Mouse (Mus musculus) thymus, adult 2 months (tissue): ENCODE results near the gene Macrod2. TPM values are rescaled to one million over a fixed set of nuclear protein-coding genes. Genes with fewer than 3 reads are reported as not detected.

ENCODE experiments used
- DNase-seq: peaks from one replicate; pipeline ENCODE4 v3.0.0; 2021
- H3K27ac ChIP-seq: fragments of 200-500 bp; 2 replicates; pipeline ENCODE4 v1.5.1; 2012; ENCODE audit warnings: low read length, control low read depth; ENCODE audit not compliant: control insufficient read depth, insufficient read depth
- H3K27me3 ChIP-seq: fragments of 200-500 bp; 2 replicates; pipeline ENCODE4 v1.6.1; 2012; ENCODE audit warnings: mild to moderate bottlenecking, low read length, moderate library complexity, mixed read lengths; ENCODE audit not compliant: control insufficient read depth, insufficient read depth
- H3K36me3 ChIP-seq: fragments of 200-500 bp; 2 replicates; pipeline ENCODE4 v1.6.1; 2012; ENCODE audit warnings: mild to moderate bottlenecking, low read length, moderate library complexity; ENCODE audit not compliant: control insufficient read depth, insufficient read depth
- H3K4me1 ChIP-seq: fragments of 200-500 bp; replicated peaks from 2 replicates; pipeline ENCODE4 v1.6.1; 2012; ENCODE audit warnings: low read length; ENCODE audit not compliant: control insufficient read depth, insufficient read depth
- H3K4me3 ChIP-seq: fragments of 200-500 bp; 2 replicates; pipeline ENCODE4 v1.5.1; 2012; ENCODE audit warnings: mild to moderate bottlenecking, low read length, control low read depth, moderate library complexity; ENCODE audit not compliant: control insufficient read depth, insufficient read depth
- CTCF ChIP-seq: fragments of 200-500 bp; IDR thresholded peaks from 2 replicates; pipeline ENCODE4 v1.5.1; 2012; ENCODE audit warnings: mild to moderate bottlenecking, control low read depth, low read length, moderate library complexity, borderline replicate concordance; ENCODE audit not compliant: control insufficient read depth, poor library complexity, insufficient read depth; ENCODE audit errors: extremely low read depth
- POLR2A ChIP-seq: fragments of 200-500 bp; IDR thresholded peaks from 2 replicates; pipeline ENCODE4 v1.6.1; 2012; ENCODE audit warnings: mild to moderate bottlenecking, low read length, control low read depth, moderate library complexity; ENCODE audit not compliant: control insufficient read depth, poor library complexity, insufficient read depth; ENCODE audit errors: extremely low read depth
- WGBS: fragments of 180-500 bp; shearing (Covaris S2); methylation state at CpG from one replicate; pipeline ENCODE4 v1.1.7; 2018; 5-methylcytosine and 5-hydroxymethylcytosine counted together
- polyA plus RNA-seq: library from polyadenylated mRNA; depleted of rRNA; stranded (reverse); fragments of >200 nt; gene quantifications from 2 replicates; pipeline ENCODE4 v1.2.3, GENCODE M21; 2012

Gene Macrod2
- polyA plus RNA-seq, 1 experiment = 2.3 TPM

- Histone ChIP-seq H3K4me1 (no peaks in the 10 kb centered on the region), H3K36me3 (no peaks in the 10 kb centered on the region), H3K27me3 (no peaks in the 10 kb centered on the region), H3K4me3 (no peak overlapping the region), H3K27ac (no peak overlapping the region)
- TF ChIP-seq POLR2A (no peak), CTCF (no peak)
- 95% methylated on average over 1 of the region's 1 CpGs for WGBS
- DNase-seq = no peak
These were observed 1483.4 kb downstream of the Macrod2 start for GRCm38 (mm10) chr2:141878473-141878872.

- Histone ChIP-seq H3K4me1 (no peaks in the 10 kb centered on the region), H3K27me3 (no peaks in the 10 kb centered on the region), H3K4me3 (no peak overlapping the region), H3K36me3 (no peaks in the 10 kb centered on the region), H3K27ac (no peak overlapping the region)
- 88% methylated on average over 9 of the region's 9 CpGs for WGBS
- TF ChIP-seq POLR2A (no peak), CTCF (no peak)
- no peak for DNase-seq
These were observed 1484.6 kb downstream of the Macrod2 start for GRCm38 (mm10) chr2:141879711-141880110.

- no peak for DNase-seq
- Histone ChIP-seq H3K4me3 (no peak overlapping the region), H3K4me1 (no peaks in the 10 kb centered on the region), H3K27ac (no peak overlapping the region), H3K36me3 (no peaks in the 10 kb centered on the region), H3K27me3 (no peaks in the 10 kb centered on the region)
- WGBS = 78% methylated on average over 11 of the region's 11 CpGs
- no peak for TF ChIP-seq POLR2A
- TF ChIP-seq CTCF = no peak
These were observed 1491.8 kb downstream of the Macrod2 start for GRCm38 (mm10) chr2:141886694-141887474.

- 76% methylated on average over 2 of the region's 2 CpGs for WGBS
These were observed 1494.4 kb downstream of the Macrod2 start for GRCm38 (mm10) chr2:141889497-141889896.

GRCm38 (mm10) chr2:141897951-141898350 lies 1502.8 kb downstream of the Macrod2 start:
- H3K27me3 ChIP-seq = no peaks in the 10 kb centered on the region
- no peak overlapping the region for H3K4me3 ChIP-seq
- no peak for DNase-seq
- no peak for TF ChIP-seq CTCF
- TF ChIP-seq POLR2A = no peak
- no peak overlapping the region for H3K27ac ChIP-seq
- no peaks in the 10 kb centered on the region for H3K36me3 ChIP-seq
- no peaks in the 10 kb centered on the region for H3K4me1 ChIP-seq

More at GRCm38 (mm10) chr2:141889497-141889896, 1494.4 kb downstream of the Macrod2 start:
- no peaks in the 10 kb centered on the region for H3K36me3 ChIP-seq
- no peak overlapping the region for H3K4me3 ChIP-seq
- DNase-seq = no peak
- TF ChIP-seq POLR2A = no peak
- TF ChIP-seq CTCF = no peak
- H3K27ac ChIP-seq = no peak overlapping the region
- H3K4me1 ChIP-seq = no peaks in the 10 kb centered on the region
- no peaks in the 10 kb centered on the region for H3K27me3 ChIP-seq

- TF ChIP-seq POLR2A (no peak), CTCF (no peak)
- H3K4me3 ChIP-seq = no peak overlapping the region
- WGBS = 85% methylated on average over 6 of the region's 6 CpGs
- no peaks in the 10 kb centered on the region for H3K4me1 ChIP-seq
- no peak for DNase-seq
- H3K36me3 ChIP-seq = no peaks in the 10 kb centered on the region
- no peaks in the 10 kb centered on the region for H3K27me3 ChIP-seq
- no peak overlapping the region for H3K27ac ChIP-seq
These were observed 1516.8 kb downstream of the Macrod2 start for GRCm38 (mm10) chr2:141911831-141912447.

- H3K4me3 ChIP-seq = no peak overlapping the region
- TF ChIP-seq CTCF (no peak), POLR2A (no peak)
- no peaks in the 10 kb centered on the region for H3K27me3 ChIP-seq
- no peak for DNase-seq
- no peak overlapping the region for H3K27ac ChIP-seq
- 82% methylated on average over 3 of the region's 3 CpGs for WGBS
- H3K4me1 ChIP-seq = no peaks in the 10 kb centered on the region
- no peaks in the 10 kb centered on the region for H3K36me3 ChIP-seq
These were observed 1518.4 kb downstream of the Macrod2 start for GRCm38 (mm10) chr2:141913486-141913885.
